Mouse (Mus musculus): ENCODE measurements around the gene Arhgap10.

Gene Arhgap10

GRCm38 (mm10) chr8:77401934-77402333 is 115.8 kb downstream of the Arhgap10 start:
- DNase-seq (ENCODE audit: low spot score) = no peak

GRCm38 (mm10) chr8:77401140-77401539 is 116.6 kb downstream of the Arhgap10 start:
- no peak for DNase-seq (ENCODE audit: low spot score)

DNA sequence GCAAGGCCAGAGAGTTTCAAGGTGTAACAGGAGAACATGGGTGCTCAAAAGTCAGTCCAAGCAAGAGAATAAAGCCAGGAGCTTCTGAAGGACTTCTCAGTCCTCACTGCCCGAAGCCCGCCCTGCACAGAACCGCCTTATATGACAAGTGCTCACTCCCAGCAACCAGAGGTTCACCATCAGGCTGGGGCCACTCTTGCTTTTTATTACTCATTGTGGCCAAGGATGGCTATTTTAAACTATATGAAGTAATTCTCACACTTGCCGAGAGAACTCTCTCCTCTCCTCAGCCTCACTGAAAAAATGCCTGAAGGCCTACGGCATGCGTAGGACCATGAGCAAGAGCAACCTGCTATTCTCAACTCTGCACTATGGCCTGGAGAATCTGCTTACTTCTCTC is 133.7 kb downstream of the Arhgap10 start:
- DNase-seq (ENCODE audit: low spot score) = no peak

DNA sequence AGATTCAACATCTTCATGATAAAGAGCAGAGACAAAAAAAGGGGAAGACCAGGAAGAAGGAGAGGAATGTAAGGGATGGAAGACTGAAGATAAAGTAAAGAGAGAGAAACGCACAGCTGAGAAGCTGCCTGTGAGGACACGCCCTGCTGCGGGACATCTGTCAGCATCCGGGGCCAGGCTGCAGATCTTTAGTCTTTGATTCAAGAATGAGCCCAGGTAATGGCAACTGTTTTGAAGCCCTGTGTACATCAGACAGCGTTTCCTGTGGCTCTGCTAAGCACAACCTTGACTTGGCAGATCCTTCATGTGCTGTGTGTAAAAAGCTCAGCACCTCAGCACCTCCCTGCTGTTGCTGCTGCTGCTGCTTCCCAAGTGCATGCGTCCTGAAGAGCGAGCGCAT is 134.1 kb downstream of the Arhgap10 start:
- DNase-seq (ENCODE audit: low spot score) = no peak

DNA sequence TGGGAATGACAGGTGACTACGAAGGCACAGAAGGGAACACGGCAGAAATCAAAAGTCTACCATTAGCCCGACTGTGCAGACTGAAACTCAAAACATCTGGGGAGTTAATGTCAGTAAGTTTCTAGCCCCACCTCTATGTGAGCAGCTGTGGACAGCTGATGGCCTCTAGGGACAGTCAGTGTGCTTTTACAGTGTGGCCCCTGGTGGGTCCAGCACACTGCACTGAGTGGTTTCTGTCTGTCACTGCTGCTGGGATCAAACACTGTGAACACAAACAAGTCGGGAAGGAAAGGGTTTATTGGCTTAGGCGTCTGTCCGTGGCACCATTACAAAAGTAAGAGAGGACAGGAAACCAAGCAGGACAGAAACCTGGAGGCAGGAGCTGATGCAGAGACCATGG is 136.9 kb downstream of the Arhgap10 start:
- DNase-seq (ENCODE audit: low spot score) = no peak

GRCm38 (mm10) chr8:77379300-77379699 is 138.5 kb downstream of the Arhgap10 start:
- DNase-seq (ENCODE audit: low spot score) = no peak

DNA sequence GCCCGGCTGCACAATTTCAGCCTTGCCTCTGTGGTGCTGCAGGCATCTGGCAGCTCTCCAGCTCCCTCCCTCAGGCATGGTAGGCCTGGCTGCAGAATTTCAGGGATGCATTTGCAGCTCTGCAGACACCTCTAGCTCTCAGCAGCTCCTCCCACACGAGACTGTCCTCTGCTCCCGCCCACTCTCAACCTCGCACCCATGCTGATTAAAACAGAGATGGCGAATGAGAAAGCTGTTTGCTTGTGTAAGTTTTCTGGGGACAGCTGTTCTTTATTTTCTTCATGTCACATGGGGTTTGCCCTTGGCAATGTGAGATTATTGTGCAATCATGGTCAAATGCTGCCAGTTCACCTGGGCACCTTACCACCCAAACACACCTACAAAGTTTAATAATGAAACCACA is 141.3 kb downstream of the Arhgap10 start:
- peak; percentile 12 for DNase-seq (ENCODE audit: low spot score)

DNA sequence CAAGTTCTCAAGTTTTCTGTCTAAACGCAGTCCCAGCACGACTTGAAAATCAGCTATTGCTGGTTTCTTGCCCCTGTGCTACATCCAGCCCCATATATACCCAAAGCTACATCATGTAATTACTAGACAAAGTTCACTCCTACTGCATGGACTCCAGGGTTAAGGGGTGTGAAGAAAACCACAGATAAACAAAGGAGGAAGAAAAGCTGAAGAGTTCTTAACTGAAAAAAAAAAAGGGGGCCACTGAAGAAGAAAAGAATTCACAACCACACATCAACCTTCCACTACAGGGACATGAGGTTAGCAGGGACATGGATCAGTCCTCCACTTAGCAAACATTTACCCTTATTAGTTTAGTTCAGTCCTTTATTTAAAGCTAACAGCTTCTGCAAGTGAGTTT is 141.8 kb downstream of the Arhgap10 start:
- DNase-seq (ENCODE audit: low spot score) = no peak

DNA sequence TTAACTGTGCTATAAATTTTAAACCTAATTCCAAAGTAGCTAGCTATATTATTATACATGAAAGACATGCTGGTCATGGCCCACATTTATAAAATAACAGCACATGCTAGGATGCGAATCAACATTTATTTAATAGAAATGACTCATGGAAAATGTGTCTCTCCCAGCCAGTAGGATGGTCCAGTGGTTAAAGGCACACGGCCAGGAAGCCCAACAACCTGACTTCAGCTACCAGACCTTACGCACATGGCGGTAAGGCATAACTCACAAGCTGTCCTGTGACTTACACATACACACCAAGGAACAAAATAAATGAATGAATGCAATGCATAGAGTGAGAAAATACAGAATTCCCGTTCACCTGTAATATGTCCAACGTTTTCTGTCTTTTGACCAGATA is 146.7 kb downstream of the Arhgap10 start:
- DNase-seq (ENCODE audit: low spot score) = no peak

DNA sequence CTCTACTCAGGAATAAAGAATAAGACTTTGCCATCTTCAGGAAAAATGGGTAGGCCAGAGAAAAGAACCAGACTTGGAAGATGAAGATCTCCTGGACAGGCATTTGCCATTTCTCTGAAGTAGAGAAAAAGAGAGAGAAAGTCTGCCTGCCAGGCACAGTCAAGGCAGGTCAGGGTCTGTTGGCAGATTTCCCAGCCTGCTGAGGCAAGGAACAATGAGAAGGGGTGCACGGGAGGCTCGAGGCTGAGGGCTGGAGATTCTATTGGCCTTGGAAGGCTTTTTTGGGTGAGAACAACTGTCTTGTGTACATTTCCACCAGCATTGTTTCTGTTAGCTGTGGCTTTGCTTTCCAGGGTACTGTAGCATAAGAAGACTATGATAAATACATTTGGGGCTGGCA is 147.4 kb downstream of the Arhgap10 start:
- no peak for DNase-seq (ENCODE audit: low spot score)

GRCm38 (mm10) chr8:77369671-77370070 is 148.1 kb downstream of the Arhgap10 start:
- no peak for DNase-seq (ENCODE audit: low spot score)

- peak; percentile 44 for DNase-seq (ENCODE audit: low spot score)
Measured at GRCm38 (mm10) chr8:77367091-77367490, 150.7 kb downstream of the Arhgap10 start.

DNA sequence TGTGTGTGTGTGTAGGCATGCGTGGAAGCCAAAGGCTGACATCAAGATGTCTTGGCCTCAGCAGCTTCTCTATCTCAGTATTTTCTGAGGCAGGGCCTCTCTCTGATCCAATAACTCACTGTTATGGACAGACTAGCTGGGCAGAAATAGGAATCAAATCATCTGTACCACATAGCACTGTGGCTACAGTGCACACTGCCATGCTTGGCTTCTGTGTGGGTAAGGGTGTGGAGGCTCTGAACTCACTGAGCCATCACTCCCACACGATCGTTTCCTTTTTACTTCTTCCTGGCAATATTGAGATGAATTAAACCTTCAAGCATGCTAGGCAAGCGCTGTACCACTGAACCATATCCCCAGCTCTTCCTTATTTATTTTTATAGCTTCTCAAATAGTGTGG is 151.3 kb downstream of the Arhgap10 start:
- no peak for DNase-seq (ENCODE audit: low spot score)

- DNase-seq (ENCODE audit: low spot score) = no peak
Measured at GRCm38 (mm10) chr8:77365990-77366389, 151.8 kb downstream of the Arhgap10 start.

DNA sequence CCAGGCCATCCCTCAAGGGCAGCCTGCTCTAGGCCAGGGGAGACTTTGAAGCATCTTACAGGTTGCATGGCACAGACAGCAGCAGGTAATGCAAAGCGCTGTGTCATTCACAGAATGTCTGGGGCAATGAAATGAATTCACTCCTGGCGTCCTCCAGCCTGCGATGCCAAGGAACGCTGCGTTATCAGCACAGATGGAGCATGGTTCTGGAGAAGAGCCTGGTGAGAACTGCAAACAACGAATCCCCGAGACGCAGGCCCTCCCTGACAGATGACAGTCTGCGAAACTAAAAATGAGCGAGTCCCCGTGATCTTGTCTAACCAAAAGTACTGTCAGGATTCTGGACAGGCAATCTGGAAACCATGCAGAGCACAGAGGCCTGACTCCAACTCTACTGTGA is 153.3 kb downstream of the Arhgap10 start:
- DNase-seq (ENCODE audit: low spot score) = no peak

DNA sequence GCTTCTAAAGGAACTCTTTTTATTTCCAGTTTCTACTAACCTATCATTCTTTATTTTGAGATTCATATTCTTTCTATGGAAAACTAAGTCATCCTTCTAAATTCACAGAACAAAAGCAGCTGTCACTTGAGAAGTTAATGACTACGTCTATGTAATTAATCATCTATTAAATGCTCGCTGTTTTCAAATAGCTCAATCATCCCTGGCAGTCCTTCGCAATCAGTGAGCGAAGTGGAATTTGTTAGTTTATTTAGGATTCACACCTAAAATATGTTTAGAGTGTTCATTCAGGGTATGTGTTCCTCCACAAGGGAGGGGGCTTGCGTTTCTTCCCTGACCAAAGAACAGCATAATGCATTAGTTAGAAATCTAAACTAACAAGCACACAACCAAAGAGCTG is 156.9 kb downstream of the Arhgap10 start:
- DNase-seq (ENCODE audit: low spot score) = no peak

GRCm38 (mm10) chr8:77360423-77360822 is 157.3 kb downstream of the Arhgap10 start:
- DNase-seq (ENCODE audit: low spot score) = no peak

GRCm38 (mm10) chr8:77357126-77357525 is 160.6 kb downstream of the Arhgap10 start:
- DNase-seq (ENCODE audit: low spot score) = no peak

- no peak for DNase-seq (ENCODE audit: low spot score)
Measured at GRCm38 (mm10) chr8:77355344-77355743, 162.4 kb downstream of the Arhgap10 start.

GRCm38 (mm10) chr8:77354189-77354588 is 163.6 kb downstream of the Arhgap10 start:
- no peak for DNase-seq (ENCODE audit: low spot score)

DNA sequence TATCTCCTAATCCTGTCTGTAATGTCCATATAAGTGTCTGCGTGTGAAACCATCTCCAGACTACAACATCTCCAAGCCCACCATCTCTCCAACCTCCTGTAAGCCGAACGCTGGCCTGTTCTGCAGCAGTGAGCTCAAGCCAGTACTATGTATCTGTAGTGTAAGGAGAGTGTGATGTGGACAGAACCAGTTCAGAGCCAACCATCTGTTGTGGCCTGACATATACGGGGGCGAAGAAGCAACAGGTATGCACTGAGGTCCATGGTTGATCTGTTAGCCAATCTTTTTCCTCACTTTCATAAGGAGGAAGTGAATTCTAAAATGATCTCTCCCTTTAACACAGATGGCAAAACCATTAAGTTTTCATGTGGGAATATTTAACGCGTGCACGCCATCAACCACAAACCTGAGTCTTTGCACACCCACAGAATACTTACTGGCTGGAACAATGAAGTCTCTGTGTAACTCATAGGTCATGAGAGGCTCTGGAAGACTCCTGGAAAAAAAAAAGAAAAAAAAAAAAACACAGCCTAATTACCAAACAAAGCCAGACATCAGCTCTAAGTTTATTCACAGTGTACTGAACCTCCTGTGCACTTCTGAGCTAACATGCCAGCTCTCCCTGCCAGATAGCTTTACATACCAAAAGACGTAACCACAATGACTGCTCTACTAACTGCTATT is 166.4 kb downstream of the Arhgap10 start:
- no peak for DNase-seq (ENCODE audit: low spot score)

- DNase-seq (ENCODE audit: low spot score) = peak; percentile 6
Measured at GRCm38 (mm10) chr8:77350121-77350777, 167.5 kb downstream of the Arhgap10 start.

GRCm38 (mm10) chr8:77343916-77344315 is 173.8 kb downstream of the Arhgap10 start:
- no peak for DNase-seq (ENCODE audit: low spot score)

DNA sequence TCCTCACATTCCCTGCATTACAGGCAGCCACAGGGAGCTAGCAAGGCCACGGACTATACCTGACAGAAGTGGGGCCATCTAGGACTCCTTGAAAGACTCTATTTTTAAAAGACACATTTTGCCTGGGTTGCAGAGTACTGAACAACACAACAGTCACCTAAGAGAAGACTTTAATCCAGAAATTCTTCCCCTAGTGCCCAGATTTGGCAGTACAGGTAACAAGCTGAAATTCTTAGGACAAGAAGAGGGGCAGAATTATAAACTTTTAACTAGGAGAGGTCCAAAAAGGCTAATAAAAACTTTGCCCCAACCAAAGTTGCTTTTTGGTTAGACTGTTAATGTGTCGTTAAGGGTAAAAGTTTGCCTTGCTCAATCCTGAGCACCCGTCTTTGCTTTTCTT is 174.4 kb downstream of the Arhgap10 start:
- DNase-seq (ENCODE audit: low spot score) = peak; percentile 6
